Mouse (Mus musculus): Measurements from ENCODE around the gene Utrn.

Utrn gene

DNA sequence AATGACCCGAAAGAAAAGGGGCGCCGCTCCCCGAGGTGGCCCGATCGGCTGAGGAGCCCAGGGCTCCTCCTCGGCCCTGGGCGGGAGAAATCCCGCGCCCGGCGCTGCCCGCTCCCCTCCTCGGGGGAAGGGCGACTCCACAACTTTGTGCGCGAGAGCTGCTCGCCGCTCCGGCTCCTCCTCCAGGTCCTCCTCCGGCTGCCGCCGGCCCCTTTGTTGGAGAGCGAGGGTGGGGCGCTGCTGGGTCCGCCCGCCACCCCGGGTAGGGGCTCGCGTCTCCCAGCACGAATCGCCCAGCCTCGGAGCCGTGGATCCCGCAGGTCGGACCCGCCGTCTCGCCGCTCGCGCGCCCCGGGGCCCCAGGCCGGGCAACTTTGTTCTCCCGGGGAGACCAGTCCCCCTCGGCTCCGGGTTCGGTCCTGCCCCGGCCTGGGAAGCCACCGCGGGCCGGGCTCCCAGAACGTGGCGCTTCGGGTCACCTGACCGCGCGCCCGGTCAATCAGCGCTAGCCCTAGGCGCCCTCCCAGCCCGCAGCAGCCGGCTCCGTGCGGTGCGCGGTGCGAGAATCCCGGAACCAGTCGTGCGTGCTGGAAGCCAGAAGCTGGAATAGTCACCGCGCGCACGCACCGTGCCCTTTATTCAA, at the start of gene Utrn:
Gene Utrn, minus strand, starts transcription at position 337 of the 643 bp plus-strand sequence.
- no peak for DNase-seq (ENCODE audit: low read depth, low spot score)

GRCm38 (mm10) chr10:12917626-12918025, 48.5 kb upstream of the Utrn start:
- DNase-seq (ENCODE audit: low read depth, low spot score), result no peak

GRCm38 (mm10) chr10:12916376-12916775, 47.2 kb upstream of the Utrn start:
- no peak for DNase-seq (ENCODE audit: low read depth, low spot score)

GRCm38 (mm10) chr10:12915826-12916225, 46.7 kb upstream of the Utrn start:
- DNase-seq (ENCODE audit: low read depth, low spot score), result no peak

GRCm38 (mm10) chr10:12914203-12914602, 45.0 kb upstream of the Utrn start:
- DNase-seq (ENCODE audit: low read depth, low spot score), result no peak

GRCm38 (mm10) chr10:12911981-12912530, 42.9 kb upstream of the Utrn start:
- no peak for DNase-seq (ENCODE audit: low read depth, low spot score)

DNA sequence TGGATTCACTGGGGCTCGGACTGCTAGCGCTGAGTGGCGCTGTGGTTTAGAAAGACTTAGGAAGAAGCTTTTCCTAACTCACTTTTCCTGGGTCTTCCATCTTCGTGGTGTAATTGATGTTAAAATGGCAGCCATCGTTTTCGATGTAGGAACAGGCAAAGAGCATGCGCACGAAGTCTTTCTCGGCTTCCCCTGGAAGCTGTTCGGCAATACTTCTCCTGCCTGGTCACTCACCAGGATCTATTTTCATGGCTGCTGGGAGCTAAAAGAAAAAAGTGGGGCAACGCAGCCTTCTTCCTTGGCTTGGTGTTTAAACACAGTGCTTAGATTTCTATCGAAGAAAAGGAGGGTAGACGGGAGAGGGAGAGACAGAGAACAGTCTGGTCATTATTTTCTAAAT, 42.3 kb upstream of the Utrn start:
- DNase-seq (ENCODE audit: low read depth, low spot score), result no peak

DNA sequence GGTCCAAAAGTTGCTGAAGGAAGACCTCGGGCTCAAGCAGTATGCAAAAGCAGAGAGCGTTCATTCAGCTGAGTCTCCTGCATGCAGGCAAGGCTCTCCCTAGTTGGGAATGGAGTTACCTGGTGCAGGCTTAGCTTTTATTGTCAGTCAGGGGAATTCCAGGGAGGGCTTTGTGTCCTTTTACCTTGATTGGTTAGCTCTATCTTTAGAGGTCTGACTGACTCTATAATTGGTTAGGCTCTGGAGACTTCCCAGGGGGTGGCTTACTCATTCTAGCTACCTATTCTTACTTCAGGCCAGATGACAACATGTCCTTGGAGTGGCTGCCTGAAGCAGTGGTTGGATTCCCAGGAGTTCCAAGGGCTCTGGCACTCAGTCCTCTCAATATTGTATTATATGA, 40.7 kb upstream of the Utrn start:
- no peak for DNase-seq (ENCODE audit: low read depth, low spot score)

- no peak for DNase-seq (ENCODE audit: low read depth, low spot score)
Measured at GRCm38 (mm10) chr10:12909179-12909578, 40.0 kb upstream of the Utrn start.

DNA sequence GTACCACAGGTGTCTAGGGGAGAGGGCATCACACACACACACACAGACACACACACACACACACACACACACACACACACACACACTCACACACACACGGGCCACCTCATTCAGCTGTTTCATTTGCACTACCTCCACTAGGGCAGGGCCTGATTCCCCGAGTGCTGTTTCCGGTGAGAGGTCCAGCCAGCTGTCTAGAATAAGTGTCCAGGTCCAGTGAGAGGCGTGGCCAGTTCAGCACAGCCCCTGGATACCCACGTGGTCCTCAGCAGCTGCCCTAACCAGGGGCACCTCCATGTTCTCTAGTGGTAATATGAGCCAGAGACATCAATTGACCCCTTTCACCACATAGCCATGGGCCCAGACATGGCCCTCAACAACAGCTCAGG, 35.0 kb upstream of the Utrn start:
- no peak for DNase-seq (ENCODE audit: low read depth, low spot score)

DNA sequence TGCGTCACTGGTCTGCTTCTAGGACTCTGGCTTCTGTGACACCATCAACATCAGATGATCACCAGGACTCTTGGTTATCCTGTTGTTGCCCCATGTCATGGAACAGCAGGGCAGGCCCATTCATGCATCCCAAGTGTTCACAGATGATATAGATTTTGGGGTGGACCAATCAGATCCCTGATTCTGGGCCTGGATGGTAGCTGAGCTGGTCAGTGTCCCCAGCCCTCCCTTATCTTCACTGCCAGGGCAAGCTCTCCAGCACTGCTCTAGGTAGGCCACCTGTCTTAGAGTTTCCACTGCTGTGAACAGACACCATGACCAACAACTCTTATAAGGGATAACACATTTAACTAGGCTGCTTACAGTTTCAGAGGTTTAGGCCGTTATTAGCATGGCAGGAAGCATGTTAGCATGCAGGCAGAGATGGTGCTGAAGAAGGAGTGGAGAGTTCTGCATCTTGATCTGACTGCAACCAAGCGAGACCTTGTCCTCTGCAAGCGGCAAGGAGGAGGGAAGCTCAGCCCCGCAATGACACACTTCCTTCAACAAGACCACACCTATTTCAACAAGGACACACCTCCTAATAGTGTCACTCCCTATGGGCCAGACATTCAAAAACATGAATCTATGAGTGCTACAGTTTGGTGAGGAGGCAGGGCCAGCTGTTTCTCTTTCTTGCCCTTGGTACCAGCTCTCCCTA, 34.4 kb upstream of the Utrn start:
- DNase-seq (ENCODE audit: low read depth, low spot score), result no peak

DNA sequence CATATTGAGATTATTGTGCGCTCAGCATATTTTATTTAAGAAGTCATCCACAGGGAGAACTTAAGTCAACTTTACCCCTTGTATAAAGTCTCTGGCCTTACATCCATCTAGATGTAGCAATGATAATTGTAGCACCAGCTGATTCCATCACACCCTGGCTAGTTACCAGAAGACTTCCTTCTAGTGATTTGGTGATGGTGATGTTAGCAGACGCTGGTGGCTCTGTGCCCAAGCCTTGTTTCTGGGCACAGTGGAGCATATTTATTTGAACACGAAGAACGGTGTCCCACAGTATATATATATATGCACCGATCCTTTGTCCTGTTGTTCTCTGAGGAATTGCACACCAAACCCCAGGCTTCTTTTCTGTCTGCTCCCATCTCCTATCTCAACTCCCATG, 30.7 kb upstream of the Utrn start:
- no peak for DNase-seq (ENCODE audit: low read depth, low spot score)

- DNase-seq (ENCODE audit: low read depth, low spot score), result no peak
Measured at GRCm38 (mm10) chr10:12893339-12893738, 24.2 kb upstream of the Utrn start.

GRCm38 (mm10) chr10:12888373-12888772, 19.2 kb upstream of the Utrn start:
- no peak for DNase-seq (ENCODE audit: low read depth, low spot score)

GRCm38 (mm10) chr10:12887792-12888191, 18.6 kb upstream of the Utrn start:
- DNase-seq (ENCODE audit: low read depth, low spot score), result no peak

DNA sequence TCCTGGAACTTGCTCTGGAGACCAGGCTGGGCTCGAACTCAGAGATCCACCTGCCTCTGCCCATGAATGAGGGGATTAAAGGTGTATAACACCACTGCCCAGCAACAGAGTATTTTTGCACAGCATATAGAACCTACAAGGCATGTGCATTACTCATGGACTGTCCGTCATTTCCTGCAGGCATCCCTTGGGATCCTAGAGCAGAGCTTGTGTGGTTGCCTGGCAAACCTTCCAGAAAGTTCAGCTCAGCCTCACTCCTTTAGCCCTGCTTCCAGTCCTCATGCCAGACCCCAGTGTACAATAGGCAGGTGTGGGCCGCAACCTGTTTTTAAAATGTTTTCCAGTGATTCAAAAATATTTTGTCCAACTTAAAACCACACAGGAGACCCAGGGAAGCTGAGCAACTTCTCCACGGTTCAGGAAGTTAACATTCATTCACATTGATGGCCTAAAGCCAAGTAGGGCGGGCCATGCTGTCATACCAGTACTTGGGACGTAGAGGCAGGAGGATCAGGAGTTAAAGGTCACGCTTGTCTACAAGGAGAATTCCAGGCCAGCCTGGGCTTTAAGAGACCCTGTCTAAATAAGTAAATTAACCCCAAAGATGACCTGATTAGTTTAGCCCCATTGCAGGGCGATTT, 15.3 kb upstream of the Utrn start:
- DNase-seq (ENCODE audit: low read depth, low spot score), result no peak

DNA sequence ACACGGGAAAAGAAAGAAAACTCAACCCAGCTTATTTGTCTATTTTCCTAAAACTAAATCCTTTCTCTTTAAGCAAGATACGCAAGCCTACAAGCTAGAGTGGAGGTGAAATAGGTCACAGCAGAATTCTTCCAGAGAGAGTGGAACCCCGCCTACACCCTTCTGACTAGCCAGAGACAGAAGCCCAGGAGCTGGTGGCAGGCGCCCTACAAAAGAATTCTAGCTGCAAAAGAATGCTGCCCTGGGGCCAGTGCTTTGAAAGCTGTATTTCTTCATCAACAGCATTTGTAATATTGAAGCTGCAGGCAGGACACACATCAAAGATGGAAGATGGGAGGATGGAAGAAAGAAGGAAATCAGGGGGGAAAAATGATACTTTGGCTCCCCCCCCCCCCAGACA, 12.7 kb upstream of the Utrn start:
- DNase-seq (ENCODE audit: low read depth, low spot score), result no peak

DNA sequence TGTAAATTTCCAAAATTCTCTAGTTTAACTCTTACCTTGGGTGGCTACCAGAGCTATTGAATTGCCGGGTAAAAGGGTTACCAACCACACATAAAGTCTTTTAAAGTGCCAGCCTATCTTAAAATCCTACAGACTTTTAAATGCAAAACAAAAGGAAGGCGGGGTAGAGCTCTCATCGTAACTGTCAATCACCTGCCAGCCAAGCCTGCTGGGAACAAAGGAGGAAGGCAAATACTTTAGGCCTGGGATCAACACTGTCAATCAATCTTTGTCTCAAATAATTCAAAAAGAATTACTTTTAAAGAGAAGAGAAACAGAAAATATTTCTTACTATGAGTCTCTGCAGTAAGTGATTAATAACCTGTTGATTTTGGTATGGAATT, 10.1 kb upstream of the Utrn start:
- no peak for DNase-seq (ENCODE audit: low read depth, low spot score)

DNA sequence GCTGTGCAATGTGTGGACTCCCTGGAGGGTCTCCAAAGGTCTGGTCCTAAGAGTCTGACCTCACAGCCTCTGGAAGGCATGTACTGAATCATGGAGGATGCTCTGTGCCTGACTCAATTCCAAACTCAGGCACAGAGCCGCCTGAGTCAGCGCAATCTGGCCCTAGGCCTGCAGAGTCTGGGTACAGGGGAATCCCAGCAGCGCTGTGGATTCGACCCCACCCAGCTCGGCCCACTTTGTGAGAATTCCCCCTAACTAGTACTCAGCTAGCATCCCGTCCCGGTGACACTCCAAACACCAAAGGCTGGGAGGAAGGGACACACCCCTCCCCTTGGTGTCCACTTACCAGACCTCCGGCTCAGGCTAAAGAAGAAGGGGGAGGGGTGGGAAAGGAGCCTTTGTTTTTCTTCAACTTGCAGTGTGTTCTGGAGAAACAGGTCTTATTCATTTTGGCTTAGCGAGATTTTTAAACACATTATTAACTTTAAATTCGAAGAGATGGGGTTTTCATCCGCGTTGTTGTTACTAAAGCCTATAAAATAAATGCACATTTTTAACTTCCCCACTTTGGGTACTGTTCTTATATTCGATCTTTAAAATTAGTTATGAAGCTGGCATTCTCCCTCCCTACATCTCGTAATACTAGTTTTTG, 9.6 kb upstream of the Utrn start:
- no peak for DNase-seq (ENCODE audit: low read depth, low spot score)

DNA sequence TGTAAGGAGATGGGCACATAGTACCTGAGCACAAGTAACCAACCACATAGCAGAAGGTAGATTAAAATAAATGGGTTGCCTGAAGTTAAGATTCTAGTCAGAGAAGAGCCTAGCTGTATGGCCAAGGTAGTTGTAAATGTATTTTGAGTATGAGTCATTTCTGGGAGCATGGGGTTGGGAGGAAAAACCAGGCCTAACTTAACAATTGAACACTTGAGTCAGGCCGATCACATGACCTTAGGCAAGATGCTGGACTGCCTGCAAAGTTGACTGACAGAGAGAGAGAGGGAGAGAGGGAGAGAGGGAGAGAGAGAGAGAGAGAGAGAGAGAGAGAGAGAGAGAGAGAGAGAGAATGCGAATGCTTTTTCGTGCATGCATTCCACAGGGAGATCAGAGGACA, 7.3 kb upstream of the Utrn start:
- DNase-seq (ENCODE audit: low read depth, low spot score), result no peak

DNA sequence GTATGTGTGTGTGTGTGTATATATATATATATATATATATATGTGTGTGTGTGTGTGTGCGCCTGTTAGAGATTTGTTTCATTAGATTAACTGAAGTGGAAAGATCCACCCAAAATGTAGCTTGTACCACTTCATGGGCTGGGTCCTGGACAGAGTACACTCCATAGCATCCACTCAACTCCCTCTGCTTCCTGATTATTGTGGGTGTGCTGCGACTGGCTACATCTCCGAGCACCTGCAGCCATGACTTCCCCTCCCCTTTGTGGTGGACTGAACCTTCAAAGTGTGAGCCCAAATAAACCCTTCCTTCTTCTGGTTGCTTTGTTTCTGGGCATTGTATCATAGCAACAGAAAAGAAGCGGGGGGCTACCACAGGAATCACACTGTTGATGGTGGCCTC, 6.2 kb upstream of the Utrn start:
- DNase-seq (ENCODE audit: low read depth, low spot score), result no peak

DNA sequence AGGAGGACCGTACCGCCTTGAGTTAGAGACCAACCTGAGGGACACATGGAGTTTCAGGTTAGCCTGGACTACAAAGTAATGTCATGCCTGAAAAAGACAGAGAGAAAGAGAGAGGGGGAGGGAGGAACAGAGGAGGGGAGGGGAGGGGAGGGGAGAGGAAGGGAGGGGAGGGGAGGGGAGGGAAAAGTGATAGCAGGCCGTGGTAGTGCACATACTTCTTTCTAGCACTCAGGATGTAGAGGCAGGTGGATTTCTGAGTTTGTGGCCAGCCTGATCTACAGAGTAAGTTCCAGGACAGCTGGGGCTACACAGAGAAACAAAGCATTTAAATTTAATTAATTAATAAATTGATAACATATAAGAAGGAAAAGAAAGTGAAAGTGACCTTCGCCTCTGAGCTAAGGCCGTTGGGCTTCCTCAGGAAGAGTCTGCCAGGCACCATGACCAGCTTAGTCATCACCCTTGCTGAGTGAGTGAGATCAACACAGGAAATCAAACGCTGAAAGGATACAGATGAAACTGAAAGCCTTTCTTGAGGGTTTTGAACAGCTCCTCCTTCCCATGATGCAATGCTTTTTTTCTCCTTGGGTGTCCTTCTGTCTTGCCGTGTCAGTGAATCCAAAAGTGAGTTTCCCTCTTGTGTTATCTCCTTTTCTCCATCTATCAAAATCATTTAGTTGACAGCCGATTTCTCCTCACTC, 5.6 kb upstream of the Utrn start:
- DNase-seq (ENCODE audit: low read depth, low spot score), result no peak

Data from telencephalon, adult 2 months (tissue).